Mouse (Mus musculus) liver, embryonic 16.5 days (tissue): ENCODE measurements around the gene Pef1. TPM values are rescaled to one million over a fixed set of nuclear protein-coding genes. Genes with fewer than 3 reads are reported as not detected.
A peak's percentile ranks its signal among the peaks of the same experiment; 100 is the strongest.

Source experiments
- ATAC-seq: fragments of 200-750 bp; cut with Nextera tagmentation; 2 replicates; pipeline ENCODE4 v1.8.0; 2017; ENCODE audit warnings: low read depth, mild to moderate bottlenecking, moderate number of reproducible peaks, moderate library complexity
- H3K27ac ChIP-seq: fragments of 300-500 bp; sonication (generic); 2 replicates; pipeline ENCODE4 v1.5.1; 2014; ENCODE audit warnings: mild to moderate bottlenecking, low read length
- H3K27me3 ChIP-seq: fragments of 300-500 bp; sonication (generic); 2 replicates; pipeline ENCODE4 v1.6.1; 2014; ENCODE audit warnings: low read depth, low read length, mixed read lengths; ENCODE audit not compliant: control insufficient read depth, insufficient read depth
- H3K36me3 ChIP-seq: fragments of 300-500 bp; sonication (generic); 2 replicates; pipeline ENCODE4 v1.6.1; 2014; ENCODE audit warnings: mild to moderate bottlenecking; ENCODE audit not compliant: control insufficient read depth, insufficient read depth
- H3K4me1 ChIP-seq: fragments of 300-500 bp; sonication (generic); 2 replicates; pipeline ENCODE4 v1.6.1; 2014; ENCODE audit warnings: low read depth, low read length, mixed read lengths; ENCODE audit not compliant: control insufficient read depth
- H3K4me2 ChIP-seq: fragments of 300-500 bp; sonication (generic); 2 replicates; pipeline ENCODE4 v1.6.1; 2014; ENCODE audit warnings: low read depth, low read length, mixed read lengths
- H3K4me3 ChIP-seq: fragments of 300-500 bp; sonication (generic); 2 replicates; pipeline ENCODE4 v1.5.1; 2014; ENCODE audit warnings: low read depth, mild to moderate bottlenecking, low read length
- H3K9ac ChIP-seq: fragments of 300-500 bp; sonication (generic); 2 replicates; pipeline ENCODE4 v1.6.1; 2014; ENCODE audit warnings: low read depth, low read length
- H3K9me3 ChIP-seq: fragments of 300-500 bp; sonication (generic); replicated peaks from 2 replicates; pipeline ENCODE4 v1.6.1; 2016; ENCODE audit warnings: low read length; ENCODE audit not compliant: control insufficient read depth
- WGBS: fragments of 180-500 bp; shearing (Covaris S2); extraction: QIAGEN DNeasy Blood & Tissue Kit; methylation state at CpG from one replicate; pipeline ENCODE4 v1.1.7; 2014; ENCODE audit not compliant: insufficient replicate concordance; 5-methylcytosine and 5-hydroxymethylcytosine counted together
- polyA plus RNA-seq: library from polyadenylated mRNA; unstranded; fragments of >200 nt; fragmentation: Nextera tagmentation; extraction: Ambion mirVana; gene quantifications from 2 replicates; pipeline ENCODE4 v1.2.1, GENCODE M21; 2015

Pef1 gene
- polyA plus RNA-seq, 1 experiment from 2014 or later = 43.6 TPM

- Histone ChIP-seq H3K9ac (peak overlapping the region; percentile 2; the same call in 1 of the 2 replicates), H3K4me2 (peak overlapping the region; percentile 75), H3K27ac (no peak overlapping the region), H3K9me3 (no peaks in the 10 kb centered on the region), H3K4me3 (peak overlapping the region; percentile 63), H3K27me3 (peaks cover 13% of the 10 kb centered on the region), H3K4me1 (peaks cover 29% of the 10 kb centered on the region), H3K36me3 (no peaks in the 10 kb centered on the region; the same call in 1 of the 2 replicates)
- 50% methylated on average over 11 of the region's 11 CpGs for WGBS
- no peak for ATAC-seq
Observed at GRCm38 (mm10) chr4:130171951-130172765, 69.8 kb downstream of the Pef1 start.

- H3K4me1 ChIP-seq = peaks cover 29% of the 10 kb centered on the region
- peak overlapping the region; percentile 75 for H3K27ac ChIP-seq
- H3K4me2 ChIP-seq = peak overlapping the region; percentile 75
- H3K9me3 ChIP-seq = no peaks in the 10 kb centered on the region
- WGBS = 45% methylated on average over 11 of the region's 11 CpGs
- H3K27me3 ChIP-seq = peaks cover 9% of the 10 kb centered on the region
- ATAC-seq = peak; percentile 84
- H3K9ac ChIP-seq = peak overlapping the region; percentile 66
- no peaks in the 10 kb centered on the region; the same call in 1 of the 2 replicates for H3K36me3 ChIP-seq
- peak overlapping the region; percentile 63 for H3K4me3 ChIP-seq
Observed at GRCm38 (mm10) chr4:130173060-130173822, 70.9 kb downstream of the Pef1 start.

- 33% methylated on average over 19 of the region's 19 CpGs for WGBS
- Histone ChIP-seq H3K27me3 (peaks cover 7% of the 10 kb centered on the region), H3K4me2 (peak overlapping the region; percentile 75), H3K36me3 (no peaks in the 10 kb centered on the region; the same call in 1 of the 2 replicates), H3K4me1 (peaks cover 29% of the 10 kb centered on the region), H3K4me3 (peak overlapping the region; percentile 63), H3K9ac (peak overlapping the region; percentile 66), H3K27ac (peak overlapping the region; percentile 75), H3K9me3 (no peaks in the 10 kb centered on the region)
- ATAC-seq = peak; percentile 10; the same call in 1 of the 2 replicates
Observed at GRCm38 (mm10) chr4:130173911-130174311, 71.6 kb downstream of the Pef1 start.

- Histone ChIP-seq H3K36me3 (no peaks in the 10 kb centered on the region; the same call in 1 of the 2 replicates), H3K4me1 (peaks cover 29% of the 10 kb centered on the region), H3K9me3 (no peaks in the 10 kb centered on the region), H3K4me3 (peak overlapping the region; percentile 63), H3K27me3 (peaks cover 7% of the 10 kb centered on the region), H3K4me2 (peak overlapping the region; percentile 75), H3K27ac (peak overlapping the region; percentile 75), H3K9ac (peak overlapping the region; percentile 66)
- ATAC-seq = peak; percentile 83
- 5% methylated on average over 25 of the region's 25 CpGs for WGBS
Observed at GRCm38 (mm10) chr4:130174335-130175031, 72.1 kb downstream of the Pef1 start.

- Histone ChIP-seq H3K4me3 (peak within 1 kb of the TSS; percentile 63), H3K4me1 (peaks cover 29% of the 10 kb centered on the region), H3K27me3 (peaks cover 7% of the 10 kb centered on the region), H3K36me3 (no peaks in the 10 kb centered on the region; the same call in 1 of the 2 replicates), H3K9ac (peak within 1 kb of the TSS; percentile 66), H3K4me2 (peak within 1 kb of the TSS; percentile 75), H3K27ac (peak within 1 kb of the TSS; percentile 75), H3K9me3 (no peaks in the 10 kb centered on the region)
- 4% methylated on average over 14 of the region's 14 CpGs for WGBS
- no peak for ATAC-seq
Observed at GRCm38 (mm10) chr4:130175072-130175711, 72.8 kb downstream of the Pef1 start, which contains the start of gene Tinagl1. Gene Tinagl1, minus strand, starts transcription at chr4:130175122.

- no peaks in the 10 kb centered on the region for H3K36me3 ChIP-seq
- H3K9me3 ChIP-seq = no peaks in the 10 kb centered on the region
- H3K4me2 ChIP-seq = no peak overlapping the region
- H3K4me1 ChIP-seq = peaks cover 29% of the 10 kb centered on the region
- no peak overlapping the region for H3K9ac ChIP-seq
- WGBS = 68% methylated on average over 5 of the region's 5 CpGs
- no peak overlapping the region for H3K27ac ChIP-seq
- H3K27me3 ChIP-seq = peaks cover 7% of the 10 kb centered on the region
- no peak for ATAC-seq
- no peak overlapping the region for H3K4me3 ChIP-seq
Observed at GRCm38 (mm10) chr4:130176156-130176720, 73.9 kb downstream of the Pef1 start.

GRCm38 (mm10) chr4:130177087-130177486 lies 74.7 kb downstream of the Pef1 start:
- WGBS = 42% methylated on average over 4 of the region's 4 CpGs
- peaks cover 7% of the 10 kb centered on the region for H3K27me3 ChIP-seq
- no peaks in the 10 kb centered on the region for H3K36me3 ChIP-seq
- no peak overlapping the region for H3K27ac ChIP-seq
- ATAC-seq = no peak
- no peak overlapping the region for H3K9ac ChIP-seq
- H3K9me3 ChIP-seq = no peaks in the 10 kb centered on the region
- peaks cover 28% of the 10 kb centered on the region for H3K4me1 ChIP-seq
- no peak overlapping the region for H3K4me2 ChIP-seq
- H3K4me3 ChIP-seq = no peak overlapping the region

- WGBS = 57% methylated on average over 7 of the region's 7 CpGs
- ATAC-seq = no peak
Observed at GRCm38 (mm10) chr4:130177536-130177935, 75.2 kb downstream of the Pef1 start.

More at GRCm38 (mm10) chr4:130177536-130177935, 75.2 kb downstream of the Pef1 start:
- Histone ChIP-seq H3K4me1 (peaks cover 23% of the 10 kb centered on the region), H3K9ac (no peak overlapping the region), H3K27me3 (peaks cover 7% of the 10 kb centered on the region), H3K9me3 (no peaks in the 10 kb centered on the region), H3K4me2 (no peak overlapping the region), H3K36me3 (no peaks in the 10 kb centered on the region), H3K27ac (no peak overlapping the region), H3K4me3 (no peak overlapping the region)
